Mouse (Mus musculus): ENCODE data around the gene Znrf2.

The Znrf2 gene

GRCm38 (mm10) chr6:54816388-54817065, at the start of gene Znrf2:
Gene Znrf2 (plus strand): TSS chr6:54816916.
- DNase-seq (ENCODE audit: extremely low spot score, low spot score): peak; percentile 96

- DNase-seq (ENCODE audit: extremely low spot score, low spot score): no peak
These were observed 49.0 kb upstream of the Znrf2 start for GRCm38 (mm10) chr6:54767746-54768145.

- DNase-seq (ENCODE audit: extremely low spot score, low spot score): no peak
These were observed 46.0 kb upstream of the Znrf2 start for GRCm38 (mm10) chr6:54770766-54771165.

GRCm38 (mm10) chr6:54771171-54771570, 45.5 kb upstream of the Znrf2 start:
- no peak for DNase-seq (ENCODE audit: extremely low spot score, low spot score)

- no peak for DNase-seq (ENCODE audit: extremely low spot score, low spot score)
These were observed 44.6 kb upstream of the Znrf2 start for GRCm38 (mm10) chr6:54772078-54772477.

- DNase-seq (ENCODE audit: extremely low spot score, low spot score): no peak
These were observed 41.0 kb upstream of the Znrf2 start for GRCm38 (mm10) chr6:54775739-54776138.

- DNase-seq (ENCODE audit: extremely low spot score, low spot score): no peak
These were observed 39.1 kb upstream of the Znrf2 start for GRCm38 (mm10) chr6:54777661-54778060.

- DNase-seq (ENCODE audit: extremely low spot score, low spot score): no peak
These were observed 36.7 kb upstream of the Znrf2 start for GRCm38 (mm10) chr6:54779968-54780367.

GRCm38 (mm10) chr6:54780569-54781304, 36.0 kb upstream of the Znrf2 start:
- no peak for DNase-seq (ENCODE audit: extremely low spot score, low spot score)

- DNase-seq (ENCODE audit: extremely low spot score, low spot score): no peak
These were observed 34.8 kb upstream of the Znrf2 start for GRCm38 (mm10) chr6:54781881-54782280.

GRCm38 (mm10) chr6:54785098-54785730, 31.5 kb upstream of the Znrf2 start:
- no peak for DNase-seq (ENCODE audit: extremely low spot score, low spot score)

GRCm38 (mm10) chr6:54786766-54787165, 29.9 kb upstream of the Znrf2 start:
- no peak for DNase-seq (ENCODE audit: extremely low spot score, low spot score)

- DNase-seq (ENCODE audit: extremely low spot score, low spot score): no peak
These were observed 28.2 kb upstream of the Znrf2 start for GRCm38 (mm10) chr6:54788493-54788892.

GRCm38 (mm10) chr6:54789139-54789538, 27.6 kb upstream of the Znrf2 start:
- no peak for DNase-seq (ENCODE audit: extremely low spot score, low spot score)

- no peak for DNase-seq (ENCODE audit: extremely low spot score, low spot score)
These were observed 26.6 kb upstream of the Znrf2 start for GRCm38 (mm10) chr6:54790071-54790470.

GRCm38 (mm10) chr6:54793853-54794252, 22.9 kb upstream of the Znrf2 start:
- no peak for DNase-seq (ENCODE audit: extremely low spot score, low spot score)

GRCm38 (mm10) chr6:54794372-54794771, 22.3 kb upstream of the Znrf2 start:
- DNase-seq (ENCODE audit: extremely low spot score, low spot score): no peak

- no peak for DNase-seq (ENCODE audit: extremely low spot score, low spot score)
These were observed 21.7 kb upstream of the Znrf2 start for GRCm38 (mm10) chr6:54794991-54795390.

GRCm38 (mm10) chr6:54795971-54796370, 20.7 kb upstream of the Znrf2 start:
- DNase-seq (ENCODE audit: extremely low spot score, low spot score): no peak

- DNase-seq (ENCODE audit: extremely low spot score, low spot score): no peak
These were observed 14.4 kb upstream of the Znrf2 start for GRCm38 (mm10) chr6:54802348-54802747.

GRCm38 (mm10) chr6:54804066-54804864, 12.5 kb upstream of the Znrf2 start:
- DNase-seq (ENCODE audit: extremely low spot score, low spot score): no peak

GRCm38 (mm10) chr6:54805779-54806178, 10.9 kb upstream of the Znrf2 start:
- DNase-seq (ENCODE audit: extremely low spot score, low spot score): no peak
